Mouse (Mus musculus) frontal cortex, postnatal 36 days (tissue): ENCODE results near the gene Sorcs3.

ENCODE experiments used
- DNase-seq, 2 experiments: peaks; one replicate each; pipeline ENCODE4 v3.0.0; 2022; ENCODE audit warnings: low spot score in 2 of 2

Gene Sorcs3

DNA sequence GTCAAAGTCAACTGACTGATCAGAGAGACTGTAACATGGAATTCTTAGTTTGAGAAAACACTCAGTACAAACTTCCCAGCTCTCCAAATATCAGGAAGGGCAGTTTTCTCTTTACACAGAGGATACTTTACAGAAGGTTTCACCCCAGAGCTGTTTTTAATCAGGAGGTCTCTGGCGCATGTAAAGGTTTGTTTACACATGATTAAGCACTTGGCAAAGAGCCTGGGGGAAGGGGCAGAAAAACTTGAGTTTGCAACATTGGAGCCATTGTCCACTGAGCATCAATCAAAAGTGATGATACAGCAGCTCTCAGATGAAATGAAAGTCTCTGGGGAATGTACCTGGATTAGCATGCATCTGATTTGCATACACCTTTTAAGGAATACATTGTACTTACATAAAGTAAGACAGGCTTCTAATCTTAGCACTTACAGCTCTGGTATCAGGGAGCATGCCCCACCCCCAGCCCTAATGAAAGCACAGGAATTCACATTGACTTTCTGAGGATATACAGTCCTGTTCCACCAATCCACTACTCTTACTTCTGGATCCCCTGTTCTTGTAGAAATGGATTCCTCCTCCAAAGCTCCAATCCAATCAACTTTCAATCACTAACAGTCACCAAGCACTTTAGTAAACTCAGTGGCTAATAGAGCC, 500.6 kb downstream of the Sorcs3 start:
- DNase-seq, result no peak

DNA sequence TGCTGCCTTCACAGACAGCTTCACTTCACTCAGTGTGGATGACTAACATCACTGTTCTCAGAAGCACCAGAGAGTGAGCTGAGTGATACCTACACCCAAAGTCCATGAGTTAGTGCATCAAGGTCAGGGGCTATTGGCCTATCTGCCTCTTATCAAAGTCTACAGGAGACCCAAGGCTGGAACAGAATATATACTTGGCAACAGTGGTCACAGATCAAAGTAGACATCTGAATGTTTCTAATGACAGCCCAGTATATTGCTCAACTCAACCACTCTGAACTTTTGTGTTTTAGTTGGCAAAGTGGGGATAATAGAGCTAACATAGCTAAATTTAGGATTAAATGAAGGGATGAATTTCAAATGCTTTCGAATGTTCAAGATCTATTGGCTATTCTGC, 501.1 kb downstream of the Sorcs3 start:
- DNase-seq, result no peak

DNA sequence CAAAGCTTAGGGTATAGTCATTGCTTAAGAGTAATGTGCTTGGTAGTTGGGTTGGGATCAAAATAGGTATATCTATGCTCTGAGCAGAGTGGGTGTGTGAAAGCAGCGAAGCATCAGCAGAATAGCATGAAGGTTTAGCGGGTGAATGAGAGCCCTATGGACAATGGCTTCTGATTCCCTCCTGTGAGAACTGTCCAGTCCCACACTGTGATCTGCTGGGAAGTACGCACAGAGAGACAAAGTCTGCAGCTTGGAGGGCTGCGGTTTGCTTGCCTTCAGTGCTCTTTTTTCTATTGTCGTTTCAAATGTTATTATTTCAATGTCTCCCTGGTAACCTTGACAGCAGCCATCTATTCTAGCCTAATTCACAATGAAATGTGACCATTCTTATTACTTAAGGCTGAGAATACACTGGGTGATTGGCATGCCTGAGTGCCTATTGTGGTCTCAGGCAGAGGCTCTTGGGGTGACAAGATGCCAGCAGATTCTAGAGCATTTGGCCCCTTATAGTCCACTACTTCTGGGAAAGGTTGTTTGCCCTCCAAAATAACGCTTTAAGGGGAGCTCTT, 520.1 kb downstream of the Sorcs3 start:
- DNase-seq, result no peak

DNA sequence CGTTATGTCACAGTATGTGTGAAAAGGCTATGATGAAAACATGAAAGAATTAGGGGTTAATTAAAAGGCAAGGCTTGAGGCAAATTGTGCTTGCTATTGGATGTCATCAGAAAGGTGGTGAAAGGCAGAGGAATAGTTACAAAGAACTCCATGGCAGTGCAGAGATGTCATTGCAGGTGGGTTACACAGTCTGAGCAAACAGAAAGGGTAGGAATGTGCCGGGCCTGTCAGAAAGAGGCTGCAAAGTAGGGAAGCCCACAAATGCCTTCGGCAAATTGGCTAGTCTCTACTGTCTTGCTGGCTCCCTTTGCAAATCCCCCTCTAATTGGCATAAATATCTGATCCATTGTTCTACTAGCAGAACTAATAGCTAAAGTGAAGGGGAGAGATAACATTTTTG, 521.2 kb downstream of the Sorcs3 start:
- no peak for DNase-seq

DNA sequence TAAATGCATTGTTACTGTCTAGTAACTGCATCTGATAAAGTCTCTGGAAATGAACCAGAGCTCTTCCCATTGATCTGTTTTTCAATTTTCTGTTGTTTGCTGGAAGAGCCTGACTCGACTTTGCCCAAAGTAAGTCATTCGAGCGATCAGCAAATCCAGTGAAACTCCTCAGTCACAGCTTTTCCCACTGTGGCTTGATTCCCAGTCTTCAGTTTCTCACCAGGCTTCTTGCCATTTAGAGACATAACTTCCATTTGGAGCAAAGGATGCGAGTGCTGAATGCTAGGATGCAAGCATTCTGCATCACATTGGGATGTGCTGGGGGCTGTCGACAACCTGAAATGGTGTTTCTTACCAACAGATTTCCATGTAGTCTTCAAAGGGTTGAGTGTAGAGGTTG, 521.8 kb downstream of the Sorcs3 start:
- peak in 1 of 2 experiments; percentile 49 for DNase-seq

DNA sequence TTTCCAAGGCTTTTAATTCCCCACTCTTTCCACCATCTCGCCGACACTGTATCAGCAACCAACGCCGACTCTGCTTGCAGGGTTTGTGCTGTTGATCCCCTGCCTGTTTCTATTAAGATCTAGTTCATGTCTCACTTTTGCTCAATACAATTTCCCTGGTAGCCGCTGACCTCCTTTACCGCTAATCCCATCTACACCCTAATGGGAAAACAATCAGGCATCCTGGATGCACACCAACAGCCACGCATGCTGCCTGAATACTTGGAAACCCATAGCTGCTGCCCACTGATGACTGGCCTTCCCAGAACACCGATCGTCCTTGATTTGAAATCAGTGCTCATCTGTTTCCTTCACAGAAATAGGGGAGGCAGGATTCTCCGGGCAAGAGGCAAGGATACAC, 525.9 kb downstream of the Sorcs3 start:
- DNase-seq, result no peak

DNA sequence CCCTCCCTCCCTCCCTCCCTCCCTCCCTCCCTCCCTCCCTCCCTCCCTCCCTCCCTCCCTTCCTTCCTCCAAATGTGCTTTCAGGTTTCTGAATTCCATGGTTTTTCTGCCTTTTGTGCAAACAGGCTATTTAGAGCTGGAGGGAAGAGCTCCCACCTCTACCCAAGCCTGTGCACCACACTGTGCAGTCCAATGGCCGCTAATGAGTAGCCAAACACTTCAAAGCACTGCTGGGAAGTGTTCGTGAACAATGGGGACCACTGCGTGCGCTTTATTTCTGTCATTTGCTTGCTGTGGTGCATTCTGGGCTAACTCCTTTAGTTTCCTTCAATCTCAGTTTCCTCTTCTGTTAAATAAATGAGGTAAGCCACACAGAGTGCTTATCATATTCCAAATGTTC, 528.5 kb downstream of the Sorcs3 start:
- no peak for DNase-seq

DNA sequence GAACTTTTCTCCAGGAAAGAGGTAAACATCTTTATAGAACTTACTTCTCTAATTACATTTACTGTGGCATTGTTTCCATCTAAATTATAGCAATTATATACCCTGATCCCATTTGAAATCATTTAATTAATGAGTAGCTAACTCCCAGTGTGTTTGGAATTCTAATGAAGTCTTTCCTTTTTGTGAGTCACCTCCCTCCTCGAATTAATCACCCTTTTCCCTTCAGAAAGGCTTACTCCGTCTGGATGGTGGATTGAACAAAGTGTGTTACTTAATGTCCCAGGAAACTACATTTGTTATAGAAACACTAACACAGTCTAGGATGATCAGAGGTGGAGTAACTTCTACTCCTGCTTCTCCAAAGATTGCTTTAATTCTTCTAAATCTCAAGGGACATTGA, 531.7 kb downstream of the Sorcs3 start:
- no peak for DNase-seq

DNA sequence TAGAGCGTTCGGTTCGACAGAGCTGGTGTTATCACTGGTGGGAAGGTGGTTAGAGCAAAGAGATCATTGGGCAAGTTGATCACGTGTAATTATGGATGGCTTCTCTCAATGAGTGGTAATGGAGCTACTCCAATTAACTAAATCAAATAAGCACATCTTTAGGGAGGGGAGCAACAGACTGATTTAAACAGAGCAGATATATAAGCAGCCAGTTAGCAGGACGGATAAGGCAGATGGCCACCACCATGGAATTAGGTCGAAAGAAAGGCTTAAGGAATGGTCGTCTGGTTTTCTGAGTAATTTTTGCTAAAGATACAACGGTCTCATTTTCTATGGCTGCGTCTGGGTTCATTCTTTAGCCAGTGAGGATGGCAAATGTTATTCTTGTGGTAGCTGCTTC, 549.3 kb downstream of the Sorcs3 start:
- DNase-seq, result no peak

DNA sequence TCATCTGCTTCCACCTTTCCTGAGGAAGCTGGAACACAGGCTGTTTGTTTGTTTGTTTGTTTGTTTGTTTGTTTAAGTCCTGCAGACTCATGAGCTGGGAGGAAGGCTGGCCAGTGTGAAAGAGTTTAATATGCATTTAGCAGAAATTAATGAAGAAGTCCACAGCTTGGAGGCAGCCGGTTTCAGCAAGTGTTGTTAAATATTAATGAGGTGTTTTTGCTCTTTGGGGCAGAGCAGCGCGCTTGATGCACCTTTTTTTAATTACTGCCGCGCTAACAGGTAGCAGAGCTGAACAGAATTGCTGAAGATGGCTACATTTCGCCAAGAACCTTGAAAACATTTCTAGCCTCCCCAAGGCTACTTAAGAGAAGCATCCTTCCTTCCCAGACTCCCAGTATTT, 551.0 kb downstream of the Sorcs3 start:
- DNase-seq, result no peak

DNA sequence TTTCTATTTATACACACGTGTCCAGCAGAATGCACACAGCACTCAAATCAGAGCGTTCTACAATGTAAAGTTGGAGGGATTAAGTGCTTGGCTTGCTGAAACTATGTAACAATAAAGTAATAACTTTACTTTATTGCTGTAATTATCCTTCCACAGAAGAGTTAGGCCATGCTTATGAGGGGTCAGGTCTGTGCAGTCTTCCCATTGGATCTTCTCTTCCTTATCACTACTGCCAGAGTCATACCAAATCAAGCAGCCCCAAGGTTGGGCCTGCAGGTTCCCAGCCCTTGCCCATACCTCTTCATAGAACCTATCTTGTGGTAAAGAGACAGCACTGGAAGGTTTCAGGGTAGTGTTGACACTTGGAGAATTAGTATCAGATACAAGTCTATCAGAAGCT, 560.7 kb downstream of the Sorcs3 start:
- DNase-seq, result no peak

DNA sequence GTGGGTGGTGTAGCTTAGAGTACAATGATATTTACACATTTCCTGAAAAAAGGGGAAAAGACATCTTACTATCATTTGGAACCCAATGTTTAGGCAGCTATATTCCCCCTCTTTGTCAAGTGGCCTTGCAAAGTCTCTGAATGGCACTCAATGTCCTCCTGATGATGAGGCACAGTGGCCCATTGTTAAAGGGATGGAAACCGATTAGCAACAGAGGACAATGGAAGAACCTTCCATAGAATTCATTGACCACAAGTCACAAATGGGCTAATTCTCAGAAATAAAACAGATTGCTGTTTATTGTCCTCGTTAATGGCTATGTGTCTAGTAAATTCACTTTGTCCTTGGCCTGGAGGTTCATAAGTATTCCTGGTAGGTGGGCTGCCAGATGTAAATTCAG, 565.7 kb downstream of the Sorcs3 start:
- DNase-seq, result no peak

DNA sequence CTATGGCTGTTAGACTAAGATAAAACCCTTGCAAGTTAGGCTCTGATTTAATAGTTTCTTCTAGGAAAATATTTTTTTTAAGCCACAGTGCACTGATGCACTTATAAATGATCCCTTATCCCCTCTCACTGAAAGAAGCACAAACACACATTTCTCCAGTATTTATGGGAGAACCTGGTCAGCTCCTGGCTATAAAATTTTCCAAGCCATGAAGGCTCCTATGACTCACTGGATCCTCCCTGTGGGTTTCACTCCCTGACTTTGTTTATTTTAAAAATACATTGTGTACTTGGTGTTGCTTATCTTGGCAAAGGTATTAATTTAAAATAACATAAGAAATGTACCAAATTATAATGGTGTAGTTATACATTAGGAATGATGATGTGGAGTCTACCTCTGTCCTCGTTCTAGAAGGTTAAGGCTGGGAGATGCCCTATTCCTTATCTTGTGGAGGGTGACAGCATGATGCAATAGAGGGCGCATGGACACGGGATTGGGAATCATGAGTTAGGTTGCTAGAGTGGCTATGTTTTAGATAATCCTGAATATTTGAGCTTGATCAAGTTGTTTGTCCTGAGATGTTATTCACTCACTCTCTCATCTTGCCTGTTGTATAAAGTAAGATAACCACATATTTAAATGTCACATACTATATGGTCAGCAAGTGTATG, 573.4 kb downstream of the Sorcs3 start:
- DNase-seq, result no peak

DNA sequence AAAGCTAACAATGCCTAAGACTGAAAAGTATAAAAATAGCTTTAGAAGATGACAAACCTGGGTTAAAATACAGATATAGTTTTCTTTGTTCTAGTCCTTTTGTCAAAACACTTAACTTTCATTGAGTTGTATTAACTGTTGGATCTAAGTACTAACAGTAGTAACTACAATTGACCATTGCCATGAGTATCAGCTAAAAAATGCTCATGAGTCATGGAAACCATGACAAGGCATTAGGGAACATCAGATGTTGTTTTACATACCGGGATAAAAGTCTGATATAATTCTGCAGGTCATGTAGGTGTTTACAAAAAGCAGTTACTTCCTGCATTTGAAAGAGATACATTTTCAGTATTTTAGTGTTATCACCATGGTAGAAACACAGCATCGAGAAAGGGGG, 575.0 kb downstream of the Sorcs3 start:
- no peak for DNase-seq

DNA sequence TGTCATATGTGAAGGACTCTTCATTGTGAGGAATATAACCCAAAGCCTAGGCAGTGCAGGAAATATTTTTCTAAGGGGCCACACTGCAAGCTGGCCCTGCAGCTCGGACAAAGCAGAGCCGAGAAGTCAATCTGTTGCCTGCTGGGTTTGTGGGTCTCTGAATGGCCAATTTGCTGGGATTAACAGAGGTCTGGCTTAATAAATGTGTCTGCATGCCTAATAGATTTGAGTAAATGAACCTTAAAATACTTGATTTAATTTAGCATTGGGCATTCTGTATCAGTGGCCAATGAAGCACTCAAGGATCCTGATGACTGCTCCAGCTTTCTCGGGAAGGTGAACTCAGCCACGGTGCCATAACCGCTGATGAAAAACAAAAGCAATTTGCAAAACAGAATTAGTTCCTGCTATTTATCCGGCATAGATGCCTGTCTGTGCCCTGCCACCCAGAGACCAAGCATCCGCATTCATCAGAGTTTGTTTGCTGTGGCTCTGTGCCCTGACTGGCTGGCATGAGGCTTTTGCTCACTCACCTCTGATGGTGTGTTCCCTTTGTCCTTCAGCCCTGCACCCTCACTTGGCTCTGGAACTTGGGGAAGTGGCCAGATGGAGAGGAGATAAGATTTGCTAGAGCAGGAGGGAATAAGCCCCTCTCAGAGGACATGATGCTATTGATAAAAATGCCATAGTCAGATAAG, 576.3 kb downstream of the Sorcs3 start:
- no peak for DNase-seq

DNA sequence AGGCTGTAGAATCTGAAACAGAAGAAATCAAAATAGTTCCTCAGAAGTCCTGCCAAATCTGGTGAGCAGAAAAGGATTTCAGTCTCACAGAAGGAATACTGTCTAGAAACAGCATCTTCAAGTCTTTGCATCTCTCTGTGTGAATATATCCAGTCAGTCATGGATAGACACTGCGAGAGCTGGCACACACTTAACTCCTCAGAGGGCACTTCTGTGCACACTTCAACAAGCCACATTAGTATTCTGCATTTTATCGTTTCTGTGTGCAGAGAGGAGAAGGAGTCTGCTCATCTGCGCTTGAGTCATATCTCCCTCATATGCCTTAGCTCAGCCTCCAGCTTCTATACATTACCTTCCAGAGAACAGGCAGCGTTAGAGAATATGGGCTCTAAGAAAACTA, 581.4 kb downstream of the Sorcs3 start:
- DNase-seq, result peak; percentile 11 to 41

DNA sequence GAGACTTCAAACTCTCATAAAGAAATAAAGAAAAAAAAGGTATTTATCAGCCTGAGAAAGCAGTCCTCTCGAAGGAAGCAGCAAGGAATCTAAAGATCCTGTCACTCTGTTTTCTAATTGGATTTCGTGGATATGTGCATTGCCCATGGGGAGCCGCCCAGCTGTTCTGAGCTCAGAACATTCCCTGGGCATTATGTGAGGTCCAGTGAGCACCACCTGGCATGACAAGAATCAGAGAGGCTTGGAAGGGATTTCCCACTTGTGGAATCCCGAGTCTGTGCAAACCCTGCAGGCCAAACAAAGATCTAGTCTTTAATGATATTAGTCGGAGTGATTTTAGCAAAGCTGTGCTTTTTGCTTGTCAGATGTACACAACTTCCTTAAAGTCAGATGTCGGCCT, 598.7 kb downstream of the Sorcs3 start:
- DNase-seq, result no peak

DNA sequence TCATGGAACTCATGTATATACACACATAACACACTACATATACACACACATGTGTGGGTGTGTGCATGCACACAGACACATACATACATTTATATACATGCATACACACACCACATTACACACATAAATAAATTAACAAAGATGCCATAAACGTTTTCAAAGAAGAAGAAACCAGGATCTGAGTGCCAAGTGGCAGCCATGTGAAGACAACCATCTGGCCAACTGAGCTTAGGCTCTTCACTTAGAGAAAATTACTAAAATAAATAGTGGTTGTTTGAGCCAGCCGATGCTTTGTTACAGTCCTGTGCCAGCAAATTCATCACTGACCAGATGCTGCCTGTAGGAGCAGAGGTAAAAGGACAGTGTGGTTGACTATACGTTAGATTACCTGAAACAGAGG, 605.7 kb downstream of the Sorcs3 start:
- no peak for DNase-seq

DNA sequence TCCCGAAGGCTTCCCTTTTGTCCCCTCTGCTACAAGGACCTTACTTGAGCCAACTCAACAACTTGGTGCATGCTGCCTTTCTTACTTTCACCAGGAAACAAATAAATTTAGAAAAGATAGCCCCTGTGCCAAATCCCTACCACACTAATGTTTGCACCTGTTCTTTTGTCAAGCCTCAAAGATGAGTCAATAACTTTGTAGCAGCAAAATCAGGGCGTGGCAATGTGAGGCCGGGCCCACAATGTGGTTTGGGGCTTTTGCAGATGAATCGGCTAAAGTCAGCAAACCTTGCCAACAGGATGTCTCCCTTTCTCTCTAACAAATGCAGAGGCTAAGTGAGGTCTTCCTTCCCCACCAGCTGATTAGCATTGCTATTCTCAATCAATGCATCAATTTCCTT, 608.0 kb downstream of the Sorcs3 start:
- no peak for DNase-seq

DNA sequence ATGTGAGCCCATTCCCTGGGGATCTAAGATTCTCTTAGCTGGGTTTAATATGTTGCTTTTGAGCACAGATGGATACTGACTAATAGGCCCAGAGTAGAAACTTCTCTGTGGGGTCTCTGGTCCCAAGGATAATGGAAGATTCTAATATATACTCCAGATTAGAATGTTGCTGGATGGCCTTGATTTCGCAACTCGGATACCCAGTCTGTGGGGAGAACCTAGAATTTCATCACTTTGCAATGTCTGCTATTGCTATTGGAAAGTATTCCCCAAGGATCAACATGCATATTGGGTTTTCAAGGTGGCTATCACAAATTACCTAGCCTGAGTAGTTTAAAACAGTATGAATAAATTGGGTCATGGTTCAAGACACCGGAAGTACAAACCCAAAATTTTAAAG, 609.2 kb downstream of the Sorcs3 start:
- DNase-seq, result no peak

DNA sequence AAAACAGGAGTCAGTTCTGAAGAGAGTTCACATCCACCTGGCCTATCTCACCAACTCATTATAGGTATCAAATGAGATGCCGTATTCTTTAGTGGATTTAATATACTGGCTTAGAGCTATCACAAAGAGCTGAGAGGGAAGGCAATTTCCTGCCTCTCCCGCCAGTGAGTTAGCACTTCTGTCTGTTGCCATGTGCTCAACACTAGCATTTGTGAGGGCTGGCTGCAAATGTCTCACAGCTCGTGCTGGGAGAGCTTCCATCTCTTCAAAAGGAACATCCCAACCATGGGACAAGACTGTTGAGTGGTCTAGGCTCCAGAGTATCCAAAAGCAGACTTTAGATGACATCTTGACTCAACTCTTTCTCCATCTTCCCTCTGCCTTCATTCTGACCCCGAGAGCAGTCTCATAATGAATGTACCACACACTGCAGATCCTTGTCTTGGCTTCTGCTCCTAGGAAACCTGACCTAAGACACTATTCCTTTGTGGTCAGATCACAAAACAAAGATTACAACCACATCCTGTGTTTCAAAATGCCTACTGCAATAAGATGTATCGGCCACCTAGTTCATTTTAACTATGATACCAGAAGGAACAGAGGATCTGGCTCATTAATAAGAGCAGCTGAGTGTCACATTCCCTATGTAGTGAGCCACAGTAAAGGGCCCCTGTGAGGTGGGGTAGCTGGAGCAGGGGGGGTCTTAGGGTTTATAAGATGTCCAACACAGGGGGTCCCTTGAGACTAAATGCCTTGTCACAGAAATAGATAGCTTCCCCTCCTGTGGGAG, 614.9 kb downstream of the Sorcs3 start:
- peak; percentile 42 to 74 for DNase-seq

DNA sequence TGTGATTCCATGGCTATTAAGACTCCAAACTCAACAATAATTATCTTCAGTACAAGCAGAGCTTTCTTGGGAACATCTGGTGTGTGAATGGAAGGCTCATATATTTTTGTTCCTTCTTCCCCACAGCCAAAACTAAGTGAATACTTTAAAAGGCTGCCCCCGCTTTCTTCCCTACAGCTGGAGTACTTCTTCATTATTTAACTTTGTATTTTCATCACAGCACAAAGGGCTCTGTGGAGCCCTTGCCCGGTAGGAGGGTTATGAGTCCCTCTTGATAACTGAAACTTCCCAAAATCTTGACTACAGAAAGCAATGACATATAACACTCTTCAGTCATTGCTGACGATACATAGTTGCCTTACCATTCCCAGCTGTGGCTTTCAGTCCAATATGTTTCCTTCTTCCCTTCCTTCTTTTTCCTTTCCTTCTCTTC, 615.5 kb downstream of the Sorcs3 start:
- peak in 1 of 2 experiments; percentile 39 for DNase-seq
